Mouse (Mus musculus) c-Kit-positive CD71-positive TER-119-negative erythroid progenitor cells, embryonic 14.5 days (primary cell): Measurements from ENCODE around the gene Khdrbs1.
A peak's percentile ranks its signal among the peaks of the same experiment; 100 is the strongest.
"Not testable (repeated sequence)": the region's sequence is repeated elsewhere in the genome, so short reads cannot be mapped to it uniquely, and the experiment has no call there.

Experiments
- DNase-seq: peaks from one replicate; pipeline ENCODE4 v3.0.0-alpha.2; 2013; ENCODE audit warnings: low read depth

The Khdrbs1 gene

GRCm38 (mm10) chr4:129743010-129743390, 897 bp upstream of the Khdrbs1 start:
- no peak for DNase-seq

GRCm38 (mm10) chr4:129741974-129742231, 200 bp downstream of the Khdrbs1 start:
- no peak for DNase-seq

DNA sequence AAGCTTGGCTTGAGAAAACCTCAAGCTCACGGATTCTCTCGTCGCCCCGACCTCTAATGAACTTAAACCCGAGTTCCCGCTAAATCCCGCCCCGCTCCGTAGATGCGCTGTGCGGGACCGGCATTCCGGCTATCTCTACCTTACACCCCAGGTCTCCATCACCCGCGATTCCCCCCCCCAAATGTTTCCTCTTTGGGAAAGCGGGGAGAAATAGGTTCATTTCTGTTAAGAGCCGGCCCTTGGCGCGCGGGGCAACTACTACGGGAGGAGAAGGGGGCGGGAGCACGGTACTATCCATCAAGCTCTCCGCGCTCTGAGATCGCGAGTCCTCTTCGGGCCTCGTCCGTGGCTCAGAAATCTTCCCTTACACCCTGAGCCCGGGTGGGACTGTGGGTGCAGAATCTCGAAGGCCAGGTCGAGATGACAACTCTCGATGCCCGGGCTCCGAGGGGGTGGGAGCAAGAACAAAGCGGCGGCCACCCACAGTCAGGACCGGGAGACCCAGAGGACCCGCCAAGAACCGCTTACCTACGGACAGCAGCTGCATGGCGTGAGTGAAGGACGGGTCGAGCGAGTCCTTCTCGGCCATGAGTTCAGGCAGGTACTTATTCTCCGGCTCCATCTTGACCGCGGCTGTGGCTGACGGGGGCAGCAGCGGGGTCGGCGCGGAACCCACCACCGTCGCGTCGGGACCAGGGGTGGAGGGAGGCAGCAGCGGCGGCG, 691 bp downstream of the Khdrbs1 start:
- peak; percentile 48 for DNase-seq

- DNase-seq, result no peak
Measured at GRCm38 (mm10) chr4:129739111-129739645, 2.9 kb downstream of the Khdrbs1 start.

- no peak for DNase-seq
Measured at GRCm38 (mm10) chr4:129736173-129736572, 5.9 kb downstream of the Khdrbs1 start.

DNA sequence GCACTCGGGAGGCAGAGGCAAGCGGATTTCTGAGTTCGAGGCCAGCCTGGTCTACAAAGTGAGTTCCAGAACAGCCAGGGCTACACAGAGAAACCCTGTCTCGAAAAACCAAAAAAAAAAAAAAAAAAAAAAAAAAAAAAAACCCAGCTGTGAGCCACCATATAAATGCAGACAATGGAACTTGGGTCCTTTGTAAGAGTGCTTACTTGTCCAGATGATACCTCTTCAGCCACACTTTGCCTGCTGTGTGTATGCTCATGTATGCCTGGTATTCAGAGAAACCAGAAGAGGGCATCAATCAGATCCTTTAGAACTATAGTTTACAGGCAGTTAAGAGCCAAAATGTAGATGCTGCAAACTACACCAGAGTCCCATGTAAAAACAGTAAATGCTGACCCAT, 6.6 kb downstream of the Khdrbs1 start:
- DNase-seq, result not testable (repeated sequence)

- no peak for DNase-seq
Measured at GRCm38 (mm10) chr4:129731423-129731822, 10.7 kb downstream of the Khdrbs1 start.

DNA sequence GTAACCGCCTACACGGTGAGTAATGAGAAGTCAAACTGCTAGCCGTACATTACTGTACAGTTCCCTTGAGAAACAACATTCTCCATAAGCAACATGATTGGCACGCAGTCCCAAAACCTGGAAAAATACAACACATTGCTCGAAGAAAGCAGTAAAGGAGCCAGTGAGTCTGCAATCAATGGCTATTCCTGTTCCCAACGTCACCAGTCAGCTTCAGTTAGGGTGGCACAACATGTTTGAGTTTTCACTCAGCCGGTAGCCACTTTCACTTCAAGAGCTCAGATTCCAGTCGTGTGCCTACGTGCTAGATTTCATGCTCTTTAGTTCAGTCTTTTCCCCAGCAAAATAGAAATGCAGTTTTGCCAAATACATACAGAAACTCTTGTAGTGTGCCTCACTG, 25.8 kb downstream of the Khdrbs1 start:
- DNase-seq, result no peak

DNA sequence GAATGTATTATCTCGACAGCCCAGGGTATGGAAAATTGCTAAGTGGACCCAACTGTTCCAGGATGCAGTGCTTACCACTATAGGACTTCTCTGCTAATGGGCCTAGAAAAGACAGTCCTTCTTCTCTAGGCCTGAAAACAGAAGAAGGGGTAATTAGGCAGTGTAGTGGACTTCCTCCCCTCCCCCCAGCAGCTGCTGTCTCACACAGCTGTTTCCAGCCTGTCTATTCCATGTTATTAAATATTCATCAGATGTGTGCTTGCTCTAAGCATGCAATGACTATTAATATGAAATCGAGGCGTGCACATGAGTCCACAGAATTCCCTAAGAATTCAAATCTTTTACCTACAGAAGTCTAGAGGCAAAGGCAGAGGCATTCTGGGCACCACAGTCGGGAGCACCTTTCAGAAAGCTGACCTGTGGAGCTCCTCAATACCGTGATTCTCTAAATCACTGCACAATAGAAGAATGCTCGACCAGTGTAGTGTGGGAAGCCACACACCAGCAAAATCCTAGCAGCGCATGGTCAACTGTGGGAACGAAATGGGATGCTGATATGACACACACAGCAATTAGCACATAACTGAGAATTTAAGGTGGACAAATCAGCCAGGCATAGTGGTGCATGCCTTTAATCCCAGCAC, 32.5 kb downstream of the Khdrbs1 start:
- DNase-seq, result no peak

GRCm38 (mm10) chr4:129706750-129707149, 35.4 kb downstream of the Khdrbs1 start:
- DNase-seq, result no peak

GRCm38 (mm10) chr4:129702454-129702853, 39.6 kb downstream of the Khdrbs1 start:
- DNase-seq, result no peak

- peak; percentile 91 for DNase-seq
Measured at GRCm38 (mm10) chr4:129701503-129702377, 40.4 kb downstream of the Khdrbs1 start.

GRCm38 (mm10) chr4:129700661-129701060, 41.4 kb downstream of the Khdrbs1 start:
- DNase-seq, result not testable (repeated sequence)

- DNase-seq, result no peak
Measured at GRCm38 (mm10) chr4:129700216-129700615, 41.9 kb downstream of the Khdrbs1 start.

GRCm38 (mm10) chr4:129697191-129697590, 44.9 kb downstream of the Khdrbs1 start:
- DNase-seq, result no peak

- DNase-seq, result peak; percentile 85
Measured at GRCm38 (mm10) chr4:129696158-129696985, 45.7 kb downstream of the Khdrbs1 start, which contains the start of gene Tmem39b. Tmem39b (minus strand) TSS chr4:129696838.

DNA sequence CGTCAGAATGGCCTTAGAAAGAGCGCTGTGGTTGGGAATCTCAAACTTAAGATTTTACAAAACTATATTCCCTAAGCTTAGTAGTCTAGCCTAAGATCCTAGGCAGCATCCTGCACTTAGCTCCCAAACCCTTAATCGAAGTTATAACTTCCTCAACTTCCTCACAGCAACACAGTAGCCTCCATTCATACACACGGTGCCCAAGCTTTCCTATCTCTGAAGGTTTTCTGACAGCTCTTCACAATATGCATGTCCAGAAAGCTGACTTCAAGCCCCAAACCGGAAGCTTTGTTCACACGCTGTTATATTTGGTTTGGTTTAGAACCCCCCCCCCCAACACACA, 46.3 kb downstream of the Khdrbs1 start:
- no peak for DNase-seq

- DNase-seq, result no peak
Measured at GRCm38 (mm10) chr4:129684531-129684930, 57.6 kb downstream of the Khdrbs1 start.

- DNase-seq, result no peak
Measured at GRCm38 (mm10) chr4:129683901-129684493, 58.1 kb downstream of the Khdrbs1 start.

GRCm38 (mm10) chr4:129681837-129682236, 60.3 kb downstream of the Khdrbs1 start:
- no peak for DNase-seq

GRCm38 (mm10) chr4:129672878-129673449, 69.1 kb downstream of the Khdrbs1 start:
- no peak for DNase-seq
